Mouse (Mus musculus) stomach, embryonic 15.5 days (tissue): ENCODE data around the gene Adam17. TPM values are rescaled to one million over a fixed set of nuclear protein-coding genes. Genes with fewer than 3 reads are reported as not detected.
A peak's percentile ranks its signal among the peaks of the same experiment; 100 is the strongest.
"Not testable (repeated sequence)": the region's sequence is repeated elsewhere in the genome, so short reads cannot be mapped to it uniquely, and the experiment has no call there.

Experiments
- ATAC-seq: fragments of 200-750 bp; cut with Nextera tagmentation; 2 replicates; pipeline ENCODE4 v1.8.0; 2017; ENCODE audit warnings: low read depth, moderate number of reproducible peaks, moderate TSS enrichment; ENCODE audit not compliant: insufficient read depth, low FRiP score
- H3K27ac ChIP-seq: fragments of 300-500 bp; sonication (generic); 2 replicates; pipeline ENCODE4 v1.5.1; 2015; ENCODE audit warnings: mild to moderate bottlenecking, inconsistent platforms
- H3K27me3 ChIP-seq: fragments of 300-500 bp; sonication (generic); replicated peaks from 2 replicates; pipeline ENCODE4 v1.6.1; 2015; ENCODE audit warnings: inconsistent platforms
- H3K36me3 ChIP-seq: fragments of 300-500 bp; sonication (generic); 2 replicates; pipeline ENCODE4 v1.6.1; 2015; ENCODE audit warnings: inconsistent platforms
- H3K4me1 ChIP-seq: fragments of 300-500 bp; sonication (generic); 2 replicates; pipeline ENCODE4 v1.6.1; 2015; ENCODE audit warnings: inconsistent platforms
- H3K4me2 ChIP-seq: fragments of 300-500 bp; sonication (generic); 2 replicates; pipeline ENCODE4 v1.6.1; 2015; ENCODE audit warnings: mild to moderate bottlenecking, inconsistent platforms
- H3K4me3 ChIP-seq: fragments of 300-500 bp; sonication (generic); replicated peaks from 2 replicates; pipeline ENCODE4 v1.5.1; 2015; ENCODE audit warnings: inconsistent platforms
- H3K9ac ChIP-seq: fragments of 300-500 bp; sonication (generic); 2 replicates; pipeline ENCODE4 v1.6.1; 2015; ENCODE audit warnings: inconsistent platforms
- H3K9me3 ChIP-seq: fragments of 300-500 bp; sonication (generic); 2 replicates; pipeline ENCODE4 v1.6.1; 2016; ENCODE audit warnings: inconsistent platforms
- WGBS: fragments of 180-500 bp; shearing (Covaris S2); methylation state at CpG from one replicate; pipeline ENCODE4 v1.1.7; 2015; 5-methylcytosine and 5-hydroxymethylcytosine counted together
- polyA plus RNA-seq: library from polyadenylated mRNA; unstranded; fragments of >200 nt; fragmentation: Nextera tagmentation; extraction: Ambion mirVana; gene quantifications from 2 replicates; pipeline ENCODE4 v1.2.1, GENCODE M21; 2015

Adam17 gene
- 36.0 and 37.2 TPM in 2 replicates for polyA plus RNA-seq

DNA sequence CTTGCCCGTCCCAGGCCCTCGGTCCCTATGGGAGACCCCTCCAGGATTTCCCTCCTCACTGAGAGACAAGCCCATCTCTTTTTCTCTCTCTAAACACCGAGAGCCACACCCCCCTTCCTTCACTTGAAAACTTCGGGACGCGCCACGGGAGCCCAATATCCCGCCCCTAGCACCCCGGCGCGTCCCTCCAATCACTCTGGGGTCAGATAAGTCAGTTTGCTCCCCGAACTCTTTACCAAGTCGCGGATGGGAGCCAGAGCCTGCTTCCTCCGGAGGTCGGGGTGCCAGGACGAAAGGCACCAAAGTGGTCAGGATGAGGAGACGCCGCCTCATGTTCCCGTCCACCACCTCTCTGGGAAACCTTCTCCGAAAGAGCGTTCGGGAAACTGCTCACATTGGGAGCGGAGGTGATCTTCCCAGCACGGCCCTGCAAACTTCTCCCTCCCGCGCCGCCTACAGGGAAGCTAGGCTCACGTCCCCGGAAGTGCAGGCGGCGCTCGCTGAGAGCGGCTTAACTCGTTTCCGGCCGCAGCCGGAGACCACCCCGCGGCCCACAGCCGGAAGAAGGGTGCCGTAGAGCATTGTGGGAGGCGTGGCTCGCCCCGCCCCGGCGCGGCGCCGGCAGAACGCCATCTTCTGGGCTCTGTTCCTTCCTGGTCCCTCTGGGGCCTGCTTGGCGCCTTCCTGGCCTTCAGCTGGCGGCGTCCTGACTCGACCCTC, at the start of gene Adam17:
Gene Adam17 (minus strand): TSS at position 533 of the 720 bp plus-strand sequence.
- Histone ChIP-seq H3K4me2 (peak within 1 kb of the TSS; percentile 67), H3K4me1 (no peaks in the 10 kb centered on the region), H3K27me3 (no peaks in the 10 kb centered on the region), H3K4me3 (peak within 1 kb of the TSS; percentile 69), H3K9me3 (no peaks in the 10 kb centered on the region), H3K36me3 (no peaks in the 10 kb centered on the region), H3K9ac (peak within 1 kb of the TSS; percentile 83), H3K27ac (peak within 1 kb of the TSS; percentile 97)
- peak; percentile 98 for ATAC-seq
- WGBS, result under 1% methylated on average over 55 of the region's 55 CpGs

DNA sequence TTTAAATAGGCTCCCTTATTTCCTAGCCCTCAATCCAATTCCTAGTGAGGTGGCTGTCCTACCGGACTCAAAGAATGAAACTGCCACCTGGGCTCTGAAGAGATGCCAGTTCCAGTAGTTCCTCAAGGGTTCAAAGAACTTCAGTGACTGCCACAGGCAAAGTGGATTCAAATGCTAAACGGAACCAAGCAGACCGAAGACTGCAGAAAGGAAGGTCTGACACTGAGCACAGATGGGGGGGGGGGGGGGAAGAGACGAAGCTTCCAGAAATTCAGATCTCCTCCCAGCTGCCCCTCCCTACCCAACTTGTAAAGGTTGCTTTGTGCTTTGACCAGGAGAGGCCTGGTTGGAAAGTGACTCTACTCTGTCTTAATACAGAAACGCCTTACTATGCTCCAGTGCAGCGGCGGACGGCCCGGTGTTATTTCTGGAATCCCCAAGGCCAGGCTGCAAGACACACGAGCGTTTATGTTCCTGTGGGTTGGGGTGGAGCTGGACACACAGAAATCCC, 45.2 kb upstream of the Adam17 start:
- no peaks in the 10 kb centered on the region for H3K9me3 ChIP-seq
- no peaks in the 10 kb centered on the region for H3K27me3 ChIP-seq
- no peak for ATAC-seq
- 54% methylated on average over 10 of the region's 11 CpGs for WGBS
- H3K36me3 ChIP-seq, result no peaks in the 10 kb centered on the region
- peak overlapping the region; percentile 79; the same call in 1 of the 2 replicates for H3K27ac ChIP-seq
- H3K4me2 ChIP-seq, result peak overlapping the region; percentile 76
- H3K9ac ChIP-seq, result peak overlapping the region; percentile 35; the same call in 1 of the 2 replicates
- H3K4me1 ChIP-seq, result peaks cover 15% of the 10 kb centered on the region; the same call in 1 of the 2 replicates
- peak overlapping the region; percentile 84 for H3K4me3 ChIP-seq

DNA sequence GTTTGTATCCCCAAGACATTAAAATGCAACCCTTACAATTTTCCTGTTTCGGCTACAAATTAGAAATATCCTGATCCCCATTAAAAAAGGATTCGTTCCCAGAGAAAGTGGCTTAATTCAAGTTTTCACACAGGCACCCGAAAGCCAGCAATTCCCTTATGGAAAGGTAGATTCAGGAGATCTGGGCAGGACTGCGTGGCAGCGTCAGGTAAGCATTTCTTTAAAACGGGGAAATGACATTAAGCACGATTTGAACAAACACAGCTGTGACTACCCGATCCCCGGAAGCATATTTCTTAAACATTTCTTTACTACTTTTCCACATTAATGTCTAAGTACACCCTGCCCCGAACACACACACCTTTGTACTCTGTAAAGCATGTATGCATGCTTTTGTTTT, 44.7 kb upstream of the Adam17 start:
- H3K4me1 ChIP-seq, result peaks cover 15% of the 10 kb centered on the region; the same call in 1 of the 2 replicates
- H3K36me3 ChIP-seq, result peaks cover 5% of the 10 kb centered on the region; the same call in 1 of the 2 replicates

DNA sequence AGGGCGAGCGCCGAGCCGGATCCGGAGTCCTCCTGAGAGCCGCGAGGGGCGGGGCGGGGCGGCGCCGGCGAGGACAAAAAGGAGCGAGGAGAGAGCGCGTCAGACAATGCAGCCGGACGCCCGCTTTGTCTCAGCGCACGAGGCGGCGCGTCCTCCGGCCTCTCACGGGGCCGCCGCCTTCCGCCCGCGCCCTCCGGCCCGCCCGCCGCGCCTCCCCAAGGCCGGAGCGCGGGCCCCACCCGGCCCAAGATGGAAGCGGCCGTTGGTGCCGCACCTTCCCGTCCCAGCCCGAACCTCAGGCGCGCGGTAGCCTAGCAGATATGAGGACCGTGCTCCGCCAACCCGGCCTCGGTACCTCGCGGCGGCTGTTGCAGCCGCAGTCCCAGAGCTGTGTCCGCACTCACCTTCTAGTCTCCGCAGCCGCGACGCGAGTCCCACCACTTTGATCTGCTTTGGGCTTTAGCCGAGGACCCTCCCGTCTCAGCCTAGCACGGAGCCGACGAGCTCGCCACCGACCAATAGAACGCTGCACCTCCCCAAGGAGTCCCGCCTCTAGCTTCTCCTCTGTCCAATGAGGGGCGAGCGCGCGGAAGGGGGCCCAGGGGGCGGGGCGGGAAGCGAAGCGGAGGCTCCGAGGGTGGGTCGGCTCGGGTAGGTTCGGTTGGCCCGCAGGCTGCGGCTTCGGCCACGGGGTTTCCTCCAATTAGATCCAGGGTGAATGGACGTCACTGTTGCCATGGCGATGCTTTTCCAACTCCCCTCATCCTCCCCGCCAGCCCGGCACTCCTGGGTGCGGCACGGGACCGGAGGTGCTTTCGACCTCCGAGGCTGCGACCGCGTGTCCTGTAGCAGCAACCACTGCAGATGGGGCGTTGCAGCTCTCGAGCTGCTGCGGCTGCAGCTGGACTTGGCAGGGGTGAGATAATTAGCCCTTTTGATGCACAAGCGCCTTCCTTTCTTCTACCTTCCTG, 44.0 kb upstream of the Adam17 start, which contains the start of gene Ywhaq:
Gene Ywhaq (minus strand): TSS at position 538 of the 971 bp plus-strand sequence.
- peak; percentile 99 for ATAC-seq
- no peaks in the 10 kb centered on the region for H3K27me3 ChIP-seq
- peak within 1 kb of the TSS; percentile 84 for H3K4me3 ChIP-seq
- peak within 1 kb of the TSS; percentile 100 for H3K27ac ChIP-seq
- H3K4me1 ChIP-seq, result peaks cover 15% of the 10 kb centered on the region; the same call in 1 of the 2 replicates
- H3K9ac ChIP-seq, result peak within 1 kb of the TSS; percentile 85
- H3K9me3 ChIP-seq, result no peaks in the 10 kb centered on the region
- peaks cover 12% of the 10 kb centered on the region for H3K36me3 ChIP-seq
- WGBS, result under 1% methylated on average over 87 of the region's 103 CpGs
- H3K4me2 ChIP-seq, result peak within 1 kb of the TSS; percentile 76

More for the DNA sequence above, 44.7 kb upstream of the Adam17 start:
- Histone ChIP-seq H3K27ac (peak overlapping the region; percentile 79), H3K4me2 (peak overlapping the region; percentile 76), H3K9ac (peak overlapping the region; percentile 35; the same call in 1 of the 2 replicates), H3K9me3 (no peaks in the 10 kb centered on the region), H3K27me3 (no peaks in the 10 kb centered on the region), H3K4me3 (peak overlapping the region; percentile 84)
- 3% methylated on average over 10 of the region's 10 CpGs for WGBS
- no peak for ATAC-seq

DNA sequence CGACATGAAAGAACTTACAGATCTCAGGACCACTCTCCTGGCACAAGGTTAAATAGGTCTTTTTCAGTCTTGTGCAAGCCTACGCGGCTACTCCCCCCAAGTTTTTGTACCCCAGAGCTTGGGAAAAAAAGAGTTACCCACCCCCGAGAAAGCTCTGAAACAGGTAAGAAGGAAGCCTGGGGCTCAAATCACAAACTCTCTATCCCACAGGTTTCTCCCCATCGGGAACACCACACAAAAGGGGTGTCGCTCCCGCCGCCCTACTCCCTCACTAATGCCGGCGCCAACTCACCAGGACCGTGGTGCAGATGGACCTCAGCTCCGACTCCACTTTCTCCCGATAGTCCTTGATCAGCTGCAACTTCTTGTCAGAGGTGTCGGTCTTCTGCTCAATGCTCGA, 43.1 kb upstream of the Adam17 start:
- Histone ChIP-seq H3K27me3 (no peaks in the 10 kb centered on the region), H3K4me2 (peak overlapping the region; percentile 69), H3K27ac (peak overlapping the region; percentile 51; the same call in 1 of the 2 replicates), H3K4me1 (peaks cover 15% of the 10 kb centered on the region; the same call in 1 of the 2 replicates), H3K4me3 (peak overlapping the region; percentile 84), H3K36me3 (peaks cover 19% of the 10 kb centered on the region), H3K9ac (peak overlapping the region; percentile 83), H3K9me3 (no peaks in the 10 kb centered on the region)
- ATAC-seq, result no peak
- 1% methylated on average over 14 of the region's 15 CpGs for WGBS

DNA sequence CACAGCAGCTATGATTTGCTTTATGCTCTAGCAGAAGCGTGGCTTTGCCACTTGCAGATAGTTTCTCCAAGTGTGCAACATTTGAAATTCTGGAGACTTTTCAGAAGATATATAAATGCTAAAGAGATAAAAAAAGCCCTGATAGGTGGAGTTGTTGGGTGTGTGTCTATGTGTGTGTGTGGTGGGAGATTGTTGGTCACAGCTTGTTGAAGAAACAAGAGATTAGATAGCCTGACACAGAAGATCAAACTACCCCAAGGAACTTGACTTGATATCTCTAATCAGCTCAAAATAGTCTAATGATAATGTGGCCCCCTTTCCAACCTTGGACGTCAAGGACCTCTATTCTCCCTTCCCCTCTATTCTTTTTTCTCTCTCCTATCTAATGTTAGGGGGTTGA, 37.2 kb upstream of the Adam17 start:
- Histone ChIP-seq H3K9ac (no peak overlapping the region), H3K27ac (no peak overlapping the region), H3K4me1 (0 out of 2 replicates have a peak, but pooled peaks cover 4% of the 10 kb centered on the region), H3K4me2 (no peak overlapping the region), H3K27me3 (no peaks in the 10 kb centered on the region), H3K9me3 (no peaks in the 10 kb centered on the region), H3K36me3 (peaks cover 42% of the 10 kb centered on the region), H3K4me3 (no peak overlapping the region)
- 88% methylated on average over 2 of the region's 2 CpGs for WGBS
- peak; percentile 18; the same call in 1 of the 2 replicates for ATAC-seq

DNA sequence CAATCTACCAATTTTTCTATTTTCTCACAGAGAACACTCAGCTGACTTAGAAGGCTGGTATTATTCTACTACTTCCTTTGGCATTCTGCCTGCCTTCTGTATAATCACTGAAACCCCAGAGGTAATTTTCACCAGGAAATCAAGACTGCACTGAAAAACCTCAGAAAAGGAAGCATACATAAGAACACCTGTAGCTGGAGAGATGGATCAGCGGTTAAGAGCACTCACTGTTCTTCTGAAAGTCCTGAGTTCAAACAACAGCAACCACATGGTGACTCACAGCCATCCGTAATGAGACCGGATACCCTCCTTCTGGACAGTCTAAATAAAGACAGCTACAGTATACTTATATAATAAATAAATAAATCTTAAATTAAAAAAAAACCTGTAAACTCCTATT, 36.2 kb upstream of the Adam17 start:
- ATAC-seq, result no peak
- H3K4me2 ChIP-seq, result no peak overlapping the region
- WGBS, result 94% methylated on average over 3 of the region's 3 CpGs
- H3K27me3 ChIP-seq, result no peaks in the 10 kb centered on the region
- H3K9me3 ChIP-seq, result no peaks in the 10 kb centered on the region
- no peak overlapping the region for H3K27ac ChIP-seq
- no peaks in the 10 kb centered on the region for H3K4me1 ChIP-seq
- H3K4me3 ChIP-seq, result no peak overlapping the region
- H3K9ac ChIP-seq, result no peak overlapping the region
- H3K36me3 ChIP-seq, result peaks cover 42% of the 10 kb centered on the region

DNA sequence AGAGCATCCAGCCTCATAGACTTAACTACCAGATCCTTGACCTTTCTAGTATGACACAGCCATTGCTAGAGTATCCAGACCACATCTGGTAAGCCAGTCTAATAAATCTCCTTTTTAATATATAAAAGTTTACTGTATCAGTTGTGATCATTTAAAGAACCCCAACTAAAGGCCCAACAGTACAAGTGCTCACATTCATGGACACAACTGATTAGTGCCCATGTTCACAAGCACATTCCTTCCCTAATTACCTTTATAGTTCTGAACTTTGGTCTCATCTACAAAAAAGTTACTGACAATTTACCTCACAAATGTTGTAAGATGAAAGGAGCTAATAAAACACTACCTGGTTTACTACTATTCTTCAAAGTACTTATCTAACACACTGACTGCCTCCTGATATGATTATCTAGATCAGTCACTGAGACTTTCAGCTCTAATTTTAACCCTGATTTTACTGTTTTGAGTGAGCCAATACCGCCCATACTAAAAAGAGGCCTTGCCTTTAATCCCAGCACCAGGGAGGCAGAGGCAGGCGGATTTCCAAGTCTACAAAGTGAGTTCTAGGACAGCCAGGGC, 35.4 kb upstream of the Adam17 start:
- WGBS, result 92% methylated on average over 2 of the region's 2 CpGs
- ATAC-seq, result no peak
- no peak overlapping the region for H3K27ac ChIP-seq

DNA sequence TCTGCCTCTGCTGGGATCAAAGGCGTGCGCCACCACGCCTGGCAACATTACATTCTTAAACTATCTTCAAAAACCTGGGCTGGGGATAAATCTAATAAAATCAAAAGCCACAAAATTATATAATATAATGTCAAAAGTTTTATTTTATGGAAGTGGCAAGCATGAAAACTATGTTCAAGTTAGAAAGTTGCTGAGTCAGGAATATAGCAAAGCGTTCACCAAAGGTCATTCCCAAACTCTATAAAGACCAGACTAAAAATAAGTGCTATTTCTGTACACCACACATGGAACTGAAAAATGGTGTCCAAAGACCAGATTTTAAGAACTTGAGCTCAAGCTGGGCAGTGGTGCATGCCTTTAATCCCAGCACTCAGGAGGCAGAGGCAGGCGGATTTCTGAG, 29.3 kb upstream of the Adam17 start:
- Histone ChIP-seq H3K4me1 (no peaks in the 10 kb centered on the region), H3K9ac (no peak overlapping the region), H3K36me3 (peaks cover 8% of the 10 kb centered on the region; the same call in 1 of the 2 replicates), H3K27me3 (no peaks in the 10 kb centered on the region), H3K4me3 (no peak overlapping the region), H3K27ac (no peak overlapping the region), H3K4me2 (no peak overlapping the region), H3K9me3 (no peaks in the 10 kb centered on the region)
- no peak for ATAC-seq
- 97% methylated on average over 5 of the region's 5 CpGs for WGBS

More for the DNA sequence above, 35.4 kb upstream of the Adam17 start:
- Histone ChIP-seq H3K4me1 (no peaks in the 10 kb centered on the region), H3K36me3 (peaks cover 42% of the 10 kb centered on the region), H3K4me2 (no peak overlapping the region), H3K4me3 (no peak overlapping the region), H3K9me3 (no peaks in the 10 kb centered on the region), H3K27me3 (no peaks in the 10 kb centered on the region), H3K9ac (no peak overlapping the region)

DNA sequence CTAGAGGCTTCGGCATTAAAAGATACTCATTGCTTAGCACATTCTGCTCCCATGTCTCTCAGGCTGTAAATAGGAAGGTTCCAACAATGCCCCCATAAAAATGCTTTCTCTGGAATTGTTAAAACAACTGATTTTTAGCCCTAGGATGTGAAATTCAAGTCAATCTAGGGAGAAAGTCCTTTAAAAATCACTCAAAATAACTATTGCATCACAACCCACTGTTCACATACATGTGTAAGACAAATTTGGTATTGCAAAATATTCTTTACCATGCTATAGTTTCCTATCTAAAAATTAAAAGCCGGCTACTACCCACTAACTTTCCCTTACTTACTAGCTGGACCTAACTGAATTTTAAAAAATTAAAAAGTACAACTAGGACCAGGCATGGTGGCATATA, 12.8 kb upstream of the Adam17 start:
- H3K36me3 ChIP-seq, result peaks cover 24% of the 10 kb centered on the region
- H3K9me3 ChIP-seq, result no peaks in the 10 kb centered on the region
- H3K9ac ChIP-seq, result no peak overlapping the region
- H3K4me2 ChIP-seq, result no peak overlapping the region
- ATAC-seq, result no peak
- no peaks in the 10 kb centered on the region for H3K27me3 ChIP-seq
- no peaks in the 10 kb centered on the region for H3K4me1 ChIP-seq
- no peak overlapping the region for H3K27ac ChIP-seq
- H3K4me3 ChIP-seq, result no peak overlapping the region
- WGBS, result 96% methylated on average over 2 of the region's 2 CpGs

DNA sequence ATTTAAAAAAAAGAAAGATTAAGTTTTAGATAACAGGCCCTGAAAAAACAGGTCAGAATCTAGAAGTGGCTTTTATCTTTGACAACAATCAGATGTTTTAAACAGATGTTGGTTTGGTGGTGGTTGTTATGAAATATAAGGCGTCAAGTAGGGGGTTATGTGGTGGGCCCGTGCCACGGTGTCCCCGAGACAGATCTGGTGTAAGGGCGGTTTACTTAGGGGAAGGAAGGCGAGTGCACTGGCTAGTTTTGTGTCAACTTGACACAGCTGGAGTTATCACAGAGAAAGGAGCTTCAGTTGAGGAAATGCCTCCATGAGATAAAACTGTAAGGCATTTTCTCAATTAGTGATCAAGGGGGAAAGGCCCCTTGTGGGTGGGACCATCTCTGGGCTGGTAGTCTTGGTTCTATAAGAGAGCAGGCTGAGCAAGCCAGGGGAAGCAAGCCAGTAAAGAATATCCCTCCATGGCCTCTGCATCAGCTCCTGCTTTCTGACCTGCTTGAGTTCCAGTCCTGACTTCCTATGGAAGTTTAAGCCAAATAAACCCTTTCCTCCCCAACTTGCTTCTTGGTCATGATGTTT, 5.4 kb upstream of the Adam17 start:
- H3K27me3 ChIP-seq, H3K4me1 ChIP-seq, H3K36me3 ChIP-seq, ATAC-seq, H3K4me2 ChIP-seq, H3K27ac ChIP-seq, H3K4me3 ChIP-seq, H3K9me3 ChIP-seq, H3K9ac ChIP-seq: not testable (repeated sequence)
- 60% methylated on average over 6 of the region's 6 CpGs for WGBS
